Mouse (Mus musculus): ENCODE results near the gene Hba-x. TPM values are rescaled to one million over a fixed set of nuclear protein-coding genes. Genes with fewer than 3 reads are reported as not detected.

The Hba-x gene
- 1.3 and 1.9 TPM in 2 replicates for polyA plus RNA-seq (2012; rRNA removed)

GRCm38 (mm10) chr11:32276347-32276746 lies at the start of gene Hba-x:
Hba-x (plus strand) TSS chr11:32276400.
- WGBS, result 85% methylated on average over 3 of the region's 3 CpGs
- no peak within 1 kb of the TSS for H3K4me3 ChIP-seq (ENCODE audit: control insufficient read depth, insufficient read depth, low read length)
- no peak within 1 kb of the TSS for H3K27ac ChIP-seq (ENCODE audit: control insufficient read depth, insufficient read depth, low read length)
- H3K27me3 ChIP-seq (ENCODE audit: control insufficient read depth, insufficient read depth, low read length), result no peaks in the 10 kb centered on the region
- H3K36me3 ChIP-seq (ENCODE audit: control insufficient read depth, insufficient read depth, low read length), result no peaks in the 10 kb centered on the region
- DNase-seq, result no peak
- TF ChIP-seq CTCF (IDR thresholded peaks at IDR 0.05; ENCODE audit: borderline replicate concordance, control insufficient read depth, extremely low read depth, insufficient read depth, low read length, poor library complexity) (no peak), POLR2A (IDR thresholded peaks at IDR 0.05; ENCODE audit: control insufficient read depth, extremely low read depth, insufficient read depth, low read length, poor library complexity) (no peak)
- no peaks in the 10 kb centered on the region for H3K4me1 ChIP-seq (replicated peaks; ENCODE audit: control insufficient read depth, insufficient read depth, low read length)

DNA sequence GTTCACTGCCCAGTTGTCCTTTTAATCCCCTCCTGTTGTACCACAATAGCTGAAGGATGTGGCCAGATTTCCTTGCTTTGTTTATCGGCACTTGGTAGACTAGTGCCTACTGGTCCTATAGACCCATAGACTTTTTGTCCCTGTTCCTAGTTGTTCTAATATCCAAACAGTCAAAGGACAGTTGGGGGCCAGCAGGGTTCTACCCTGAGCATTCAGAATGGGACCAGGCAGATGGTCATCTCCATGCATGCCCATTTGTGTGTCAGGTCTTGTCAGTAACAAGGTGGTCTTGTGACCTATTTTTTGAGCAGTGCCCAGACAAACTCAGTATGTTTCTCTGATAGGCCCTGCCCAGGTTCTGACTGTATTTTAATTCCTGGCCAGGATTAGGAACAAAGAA lies 49.2 kb upstream of the Hba-x start:
- H3K4me1 ChIP-seq (replicated peaks; ENCODE audit: control insufficient read depth, insufficient read depth, low read length), result peaks cover 26% of the 10 kb centered on the region
- peaks cover 11% of the 10 kb centered on the region; the same call in 1 of the 2 replicates for H3K27me3 ChIP-seq (ENCODE audit: control insufficient read depth, insufficient read depth, low read length)
- no peak for TF ChIP-seq CTCF (IDR thresholded peaks at IDR 0.05; ENCODE audit: borderline replicate concordance, control insufficient read depth, extremely low read depth, insufficient read depth, low read length, poor library complexity)
- no peak for TF ChIP-seq POLR2A (IDR thresholded peaks at IDR 0.05; ENCODE audit: control insufficient read depth, extremely low read depth, insufficient read depth, low read length, poor library complexity)
- H3K36me3 ChIP-seq (ENCODE audit: control insufficient read depth, insufficient read depth, low read length), result peaks cover 9% of the 10 kb centered on the region; the same call in 1 of the 2 replicates
- no peak overlapping the region for H3K27ac ChIP-seq (ENCODE audit: control insufficient read depth, insufficient read depth, low read length)
- H3K4me3 ChIP-seq (ENCODE audit: control insufficient read depth, insufficient read depth, low read length), result peak overlapping the region; percentile 72
- WGBS, result 33% methylated on average over 1 of the region's 1 CpGs
- no peak for DNase-seq

DNA sequence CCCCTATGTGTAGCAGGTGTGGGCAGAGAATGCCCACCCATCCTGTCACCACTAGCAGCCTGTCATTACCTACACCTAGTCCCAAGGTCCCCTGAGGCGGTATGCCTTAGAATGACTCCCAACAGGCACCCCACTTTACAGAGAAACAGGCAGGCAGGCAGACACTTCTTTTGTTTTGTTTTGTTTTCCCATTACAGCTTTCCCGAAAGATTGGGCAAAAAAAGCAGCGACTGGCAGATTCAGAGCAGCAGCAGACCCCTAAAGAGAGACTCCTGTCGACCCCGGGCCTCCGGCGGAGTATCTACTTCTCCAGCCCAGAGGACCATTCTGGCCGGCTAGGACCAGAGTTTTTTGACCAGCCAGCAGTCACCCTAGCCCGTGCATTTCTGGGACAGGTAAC lies 48.6 kb upstream of the Hba-x start:
- no peak overlapping the region for H3K27ac ChIP-seq (ENCODE audit: control insufficient read depth, insufficient read depth, low read length)
- H3K27me3 ChIP-seq (ENCODE audit: control insufficient read depth, insufficient read depth, low read length), result peaks cover 11% of the 10 kb centered on the region; the same call in 1 of the 2 replicates
- 97% methylated on average over 9 of the region's 9 CpGs for WGBS
- TF ChIP-seq CTCF (IDR thresholded peaks at IDR 0.05; ENCODE audit: borderline replicate concordance, control insufficient read depth, extremely low read depth, insufficient read depth, low read length, poor library complexity) (no peak), POLR2A (IDR thresholded peaks at IDR 0.05; ENCODE audit: control insufficient read depth, extremely low read depth, insufficient read depth, low read length, poor library complexity) (no peak)
- no peak for DNase-seq
- no peak overlapping the region for H3K4me3 ChIP-seq (ENCODE audit: control insufficient read depth, insufficient read depth, low read length)
- H3K36me3 ChIP-seq (ENCODE audit: control insufficient read depth, insufficient read depth, low read length), result peaks cover 14% of the 10 kb centered on the region; the same call in 1 of the 2 replicates
- H3K4me1 ChIP-seq (replicated peaks; ENCODE audit: control insufficient read depth, insufficient read depth, low read length), result peaks cover 21% of the 10 kb centered on the region

- H3K36me3 ChIP-seq (ENCODE audit: control insufficient read depth, insufficient read depth, low read length), result peaks cover 14% of the 10 kb centered on the region; the same call in 1 of the 2 replicates
- TF ChIP-seq CTCF (IDR thresholded peaks at IDR 0.05; ENCODE audit: borderline replicate concordance, control insufficient read depth, extremely low read depth, insufficient read depth, low read length, poor library complexity), result no peak
- TF ChIP-seq POLR2A (IDR thresholded peaks at IDR 0.05; ENCODE audit: control insufficient read depth, extremely low read depth, insufficient read depth, low read length, poor library complexity), result no peak
- 97% methylated on average over 3 of the region's 3 CpGs for WGBS
- no peak overlapping the region for H3K27ac ChIP-seq (ENCODE audit: control insufficient read depth, insufficient read depth, low read length)
- H3K4me1 ChIP-seq (replicated peaks; ENCODE audit: control insufficient read depth, insufficient read depth, low read length), result peaks cover 21% of the 10 kb centered on the region
- H3K27me3 ChIP-seq (ENCODE audit: control insufficient read depth, insufficient read depth, low read length), result peaks cover 3% of the 10 kb centered on the region; the same call in 1 of the 2 replicates
- DNase-seq, result no peak
- H3K4me3 ChIP-seq (ENCODE audit: control insufficient read depth, insufficient read depth, low read length), result no peak overlapping the region
Observed at GRCm38 (mm10) chr11:32228292-32228845, 47.8 kb upstream of the Hba-x start.

DNA sequence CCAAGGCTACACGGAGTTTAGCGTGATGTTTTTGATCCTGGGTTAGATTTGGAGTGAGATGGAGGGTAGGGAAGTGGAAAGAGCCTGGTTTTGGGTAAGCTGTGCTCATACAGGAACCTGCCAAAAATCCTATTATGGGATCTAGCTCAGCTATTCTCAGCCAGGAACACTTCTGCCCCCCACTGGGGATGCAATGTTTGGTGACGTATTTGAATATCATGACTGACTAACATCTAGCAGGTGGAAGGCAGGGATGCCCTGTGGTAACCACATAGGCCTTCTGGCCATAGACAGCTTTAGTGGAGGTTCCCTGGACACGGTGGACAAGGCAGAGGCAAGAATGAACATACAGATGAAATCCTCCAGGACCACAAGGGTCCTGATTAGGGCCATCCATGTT lies 46.0 kb upstream of the Hba-x start:
- Histone ChIP-seq H3K27me3 (ENCODE audit: control insufficient read depth, insufficient read depth, low read length) (no peaks in the 10 kb centered on the region), H3K4me1 (replicated peaks; ENCODE audit: control insufficient read depth, insufficient read depth, low read length) (peaks cover 14% of the 10 kb centered on the region), H3K36me3 (ENCODE audit: control insufficient read depth, insufficient read depth, low read length) (peaks cover 22% of the 10 kb centered on the region; the same call in 1 of the 2 replicates), H3K27ac (ENCODE audit: control insufficient read depth, insufficient read depth, low read length) (no peak overlapping the region), H3K4me3 (ENCODE audit: control insufficient read depth, insufficient read depth, low read length) (no peak overlapping the region)
- no peak for TF ChIP-seq POLR2A (IDR thresholded peaks at IDR 0.05; ENCODE audit: control insufficient read depth, extremely low read depth, insufficient read depth, low read length, poor library complexity)
- TF ChIP-seq CTCF (IDR thresholded peaks at IDR 0.05; ENCODE audit: borderline replicate concordance, control insufficient read depth, extremely low read depth, insufficient read depth, low read length, poor library complexity), result no peak
- WGBS, result 93% methylated on average over 4 of the region's 4 CpGs
- DNase-seq, result no peak

DNA sequence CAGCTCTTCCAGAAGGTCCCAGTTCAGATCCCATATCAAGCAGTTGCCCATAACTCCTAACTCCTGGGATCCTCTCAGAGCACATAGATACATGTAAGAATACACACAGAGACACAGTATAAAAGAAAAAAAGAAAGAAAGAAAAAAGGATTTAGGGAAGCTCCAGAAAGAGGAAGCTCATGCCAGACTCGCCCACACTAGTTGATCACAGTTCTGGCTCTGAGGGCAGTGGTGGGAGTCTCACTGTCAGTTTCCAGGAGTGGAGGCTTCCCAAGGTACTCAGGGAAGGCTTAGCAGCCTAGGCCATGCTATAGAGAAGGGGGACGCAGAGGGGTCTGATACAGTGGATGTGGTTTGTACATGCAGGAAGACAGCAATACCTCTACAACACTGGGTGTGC lies 45.1 kb upstream of the Hba-x start:
- no peak overlapping the region for H3K4me3 ChIP-seq (ENCODE audit: control insufficient read depth, insufficient read depth, low read length)
- no peak for DNase-seq
- H3K4me1 ChIP-seq (replicated peaks; ENCODE audit: control insufficient read depth, insufficient read depth, low read length), result peaks cover 6% of the 10 kb centered on the region
- peaks cover 22% of the 10 kb centered on the region; the same call in 1 of the 2 replicates for H3K36me3 ChIP-seq (ENCODE audit: control insufficient read depth, insufficient read depth, low read length)
- no peaks in the 10 kb centered on the region for H3K27me3 ChIP-seq (ENCODE audit: control insufficient read depth, insufficient read depth, low read length)
- TF ChIP-seq CTCF (IDR thresholded peaks at IDR 0.05; ENCODE audit: borderline replicate concordance, control insufficient read depth, extremely low read depth, insufficient read depth, low read length, poor library complexity), result no peak
- TF ChIP-seq POLR2A (IDR thresholded peaks at IDR 0.05; ENCODE audit: control insufficient read depth, extremely low read depth, insufficient read depth, low read length, poor library complexity), result no peak
- H3K27ac ChIP-seq (ENCODE audit: control insufficient read depth, insufficient read depth, low read length), result no peak overlapping the region
- WGBS, result 77% methylated on average over 2 of the region's 2 CpGs
